Mouse (Mus musculus) right cerebral cortex, postnatal 10 days (tissue): ENCODE results near the gene Slc35e3.

Experiments
- DNase-seq, 2 experiments: peaks; one replicate each; pipeline ENCODE4 v3.0.0; 2021; ENCODE audit warnings: low spot score in 2 of 2

The Slc35e3 gene

DNA sequence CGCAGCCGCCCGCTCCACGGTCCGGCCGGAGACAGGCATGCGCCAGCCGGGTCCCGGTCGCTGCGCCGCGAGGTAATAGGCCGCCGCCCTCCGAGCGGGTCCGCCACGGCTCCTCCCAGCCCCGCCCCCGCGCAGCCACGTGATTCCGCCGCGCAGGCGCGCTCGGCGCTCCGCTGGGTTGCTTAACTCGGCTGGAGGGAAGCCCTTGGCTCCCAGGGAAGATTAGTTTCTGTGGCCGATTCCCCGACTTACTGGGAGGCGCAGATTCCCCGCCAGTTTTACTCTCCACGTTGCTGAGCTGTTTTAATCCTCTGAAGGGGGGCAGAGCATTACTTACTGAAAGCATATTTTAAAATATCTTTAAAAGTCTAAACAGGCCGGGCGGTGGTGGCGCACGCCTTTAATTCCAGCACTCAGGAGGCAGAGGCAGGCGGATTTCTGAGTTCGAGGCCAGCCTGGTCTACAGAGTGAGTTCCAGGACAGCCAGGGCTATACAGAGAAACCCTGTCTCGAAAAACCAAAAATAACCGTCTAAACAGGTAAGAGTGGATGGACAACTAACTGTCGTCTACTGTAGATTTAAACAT is at the start of gene Slc35e3:
TSS of gene Slc35e3 (minus strand) at position 69 of the 587 bp plus-strand sequence.
- peak; percentile 95 to 97 for DNase-seq

GRCm38 (mm10) chr10:117795206-117795605 is 49.0 kb upstream of the Slc35e3 start:
- DNase-seq, result no peak

GRCm38 (mm10) chr10:117793436-117794030 is 47.4 kb upstream of the Slc35e3 start:
- no peak for DNase-seq

DNA sequence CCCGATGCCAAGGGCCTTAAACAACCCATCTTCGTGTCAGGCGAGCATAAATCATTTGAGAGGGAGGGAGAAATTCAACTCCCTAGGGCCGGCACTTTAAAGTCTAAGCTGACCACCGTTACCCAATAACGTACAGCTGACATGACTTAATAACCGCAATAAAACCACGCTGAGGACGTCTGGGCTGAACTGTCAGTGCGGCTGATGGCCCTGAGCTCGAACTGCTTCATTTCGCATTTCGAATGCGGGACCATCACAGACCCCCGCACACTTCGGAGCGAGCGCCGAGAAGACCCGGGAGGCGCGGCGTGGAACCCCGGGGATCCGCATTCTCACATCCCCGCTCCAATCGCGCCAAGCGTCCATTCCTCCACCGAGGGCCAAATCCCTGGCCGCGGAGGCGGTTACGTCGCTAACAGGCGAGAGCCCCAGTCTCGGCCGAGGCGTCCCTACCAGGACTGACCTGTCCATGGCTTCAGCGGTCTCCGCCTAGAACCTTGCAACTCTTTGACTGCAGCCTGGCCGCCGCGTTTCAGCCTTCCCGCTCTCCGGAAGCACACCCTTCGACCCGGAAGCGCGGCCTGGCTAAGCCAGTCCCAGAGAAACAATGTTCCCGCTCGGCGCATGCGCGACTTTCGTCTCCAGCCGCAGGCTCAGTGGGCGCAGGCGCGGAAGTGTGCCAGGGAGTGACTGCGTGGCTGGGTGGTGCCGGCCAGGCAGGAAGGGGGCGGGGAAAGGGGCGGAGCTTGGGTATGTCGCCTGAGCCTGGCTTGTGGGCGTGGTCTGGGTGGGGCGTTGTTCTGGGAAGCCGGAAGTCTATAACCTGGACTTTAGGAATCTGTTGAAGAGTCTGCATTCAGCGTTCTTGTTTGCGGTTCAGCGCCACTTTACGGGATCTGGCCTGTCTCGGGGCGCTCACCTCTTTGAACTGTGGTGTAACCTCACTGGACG is 46.3 kb upstream of the Slc35e3 start, which contains the start of gene Nup107:
TSS of gene Nup107 (minus strand) at position 565 of the 951 bp plus-strand sequence.
- DNase-seq, result peak; percentile 100

GRCm38 (mm10) chr10:117791171-117791470 is 45.0 kb upstream of the Slc35e3 start:
- DNase-seq, result no peak

DNA sequence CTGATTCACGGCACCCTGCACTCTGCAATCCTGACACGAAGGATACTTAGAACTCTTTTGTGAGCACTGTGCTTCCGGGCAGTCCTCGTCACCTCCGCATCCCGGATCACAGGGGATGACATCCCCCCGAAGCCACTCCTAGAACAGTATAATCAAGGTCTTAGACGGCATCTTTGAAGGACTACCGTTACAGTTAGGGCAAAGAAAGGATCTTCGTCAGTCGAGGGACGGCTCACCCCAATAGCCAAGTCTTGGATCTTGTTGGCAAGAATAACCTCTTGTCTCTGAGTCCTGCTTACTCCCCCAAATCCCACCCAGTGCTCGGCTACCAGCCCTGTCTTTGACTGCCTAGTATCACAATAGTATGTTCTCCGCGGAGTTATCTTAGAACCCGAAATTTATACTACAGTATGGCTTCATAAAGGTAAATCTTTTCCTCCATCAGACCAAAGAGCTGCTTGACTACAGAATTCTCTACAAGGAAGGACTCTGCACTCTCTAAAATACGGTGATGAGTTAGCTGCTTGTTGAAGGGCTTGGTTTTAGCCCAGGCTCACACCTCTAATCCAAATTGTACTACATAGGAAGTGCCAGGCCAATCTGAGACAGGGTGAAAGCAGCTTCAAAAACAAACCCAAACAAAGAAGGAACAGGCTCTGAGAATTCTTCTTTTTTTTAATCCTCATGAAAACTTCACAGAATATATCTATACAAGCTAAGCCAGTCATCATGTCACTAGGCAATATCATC is 44.4 kb upstream of the Slc35e3 start:
- no peak for DNase-seq

GRCm38 (mm10) chr10:117790011-117790410 is 43.8 kb upstream of the Slc35e3 start:
- no peak for DNase-seq

DNA sequence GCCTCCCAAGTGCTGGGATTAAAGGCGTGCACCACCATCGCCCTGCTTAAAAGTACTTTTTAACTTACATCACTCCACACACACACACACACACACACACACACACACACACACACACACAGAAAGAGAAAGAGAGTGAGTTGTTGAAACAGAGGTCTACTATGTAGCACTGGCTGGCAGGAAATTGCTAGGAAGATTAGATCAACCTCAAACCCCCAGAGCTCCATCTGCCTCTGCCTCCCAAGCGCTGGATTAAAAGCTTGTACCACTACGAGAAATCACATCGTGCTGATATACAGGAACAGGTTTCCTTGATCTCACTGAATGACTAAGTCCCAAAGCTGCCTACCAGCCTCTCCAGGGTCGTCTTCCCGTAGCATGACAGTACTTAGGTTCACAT is 38.5 kb upstream of the Slc35e3 start:
- DNase-seq, result no peak

GRCm38 (mm10) chr10:117783786-117784420 is 37.7 kb upstream of the Slc35e3 start:
- DNase-seq, result no peak

GRCm38 (mm10) chr10:117782491-117783260 is 36.5 kb upstream of the Slc35e3 start:
- no peak for DNase-seq

DNA sequence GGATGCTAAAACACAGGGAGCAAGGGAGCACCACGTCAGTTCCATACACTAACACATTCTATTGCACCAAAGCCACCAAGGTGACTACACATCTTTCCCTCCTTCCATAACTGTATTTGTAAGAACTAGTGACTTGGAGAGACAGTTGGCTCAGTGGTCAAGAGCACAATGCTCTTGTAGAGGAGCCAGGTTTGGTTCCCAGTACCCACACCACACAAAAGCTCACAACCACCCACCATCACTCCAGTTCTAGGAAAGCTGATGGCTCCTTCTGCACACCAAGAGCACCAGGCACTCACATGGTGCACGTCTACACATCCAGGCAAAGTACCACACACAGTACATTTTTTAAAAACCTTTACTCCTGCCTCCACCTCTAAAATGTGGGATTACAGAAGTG is 35.9 kb upstream of the Slc35e3 start:
- DNase-seq, result no peak

DNA sequence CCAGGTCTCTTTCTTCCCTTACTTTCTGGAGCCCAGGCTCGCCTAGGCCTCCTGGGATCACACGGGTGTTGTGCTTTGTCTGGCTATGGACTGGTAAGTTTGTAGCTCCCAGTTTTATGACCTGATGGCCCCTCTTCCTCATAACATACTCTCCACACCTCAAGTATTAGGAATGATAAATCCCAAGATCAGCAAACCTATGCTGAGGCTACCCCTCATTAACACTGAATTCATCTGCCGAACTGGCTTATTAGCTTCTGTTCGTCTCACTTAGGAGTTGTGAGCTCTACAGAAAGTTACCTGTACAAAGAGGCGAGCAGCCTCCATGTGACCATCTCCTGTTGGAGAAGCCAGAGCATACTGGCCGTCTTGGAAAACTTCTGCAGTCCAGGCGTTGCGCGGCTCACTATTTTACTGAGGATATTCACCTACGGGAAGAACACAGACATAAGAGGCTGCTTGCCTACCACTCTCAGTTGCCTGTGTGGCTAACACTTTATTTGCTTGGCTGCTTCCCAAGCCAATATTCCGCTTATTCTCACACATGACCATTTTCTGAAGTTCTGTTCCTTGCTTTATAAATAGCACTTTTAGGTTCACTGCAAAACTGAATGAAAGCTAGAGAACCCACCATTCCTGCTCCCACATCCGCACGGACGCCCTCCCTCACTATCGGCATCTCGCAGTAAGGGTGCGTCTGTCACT is 35.0 kb upstream of the Slc35e3 start:
- DNase-seq, result no peak

- no peak for DNase-seq
Observed at GRCm38 (mm10) chr10:117780306-117780911, 34.2 kb upstream of the Slc35e3 start.

DNA sequence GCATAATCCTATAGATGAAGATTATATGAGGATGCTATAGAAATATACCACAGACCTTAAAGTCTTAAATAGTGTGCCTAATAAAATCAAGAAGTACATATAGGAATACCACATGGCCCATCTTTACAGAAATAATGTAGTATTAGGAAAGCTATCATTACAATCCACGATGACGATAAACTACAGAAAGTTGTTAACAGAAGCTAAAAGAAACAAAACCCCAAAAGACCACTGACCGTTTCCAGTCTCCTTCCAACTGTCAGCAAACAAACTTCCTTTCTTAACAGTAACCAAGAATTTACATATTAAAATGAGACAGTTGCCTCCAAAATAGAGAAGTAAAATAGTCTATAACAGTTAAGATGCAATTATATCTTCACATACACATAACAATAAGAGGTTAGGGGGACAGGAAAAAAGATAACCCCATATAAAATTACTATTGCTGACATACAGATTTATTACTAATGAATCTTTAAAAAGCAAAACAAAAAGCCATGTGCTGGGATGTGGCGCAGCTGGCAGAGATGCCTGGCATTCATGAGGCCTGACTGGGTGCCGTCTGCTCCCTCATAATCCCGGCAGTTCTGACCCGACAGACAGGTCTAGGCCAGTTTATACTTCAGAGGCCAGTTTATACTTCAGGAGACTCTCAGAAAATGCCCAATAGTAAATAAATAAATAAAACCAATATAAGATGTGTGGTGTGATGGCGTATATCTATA is 33.6 kb upstream of the Slc35e3 start:
- DNase-seq, result no peak

GRCm38 (mm10) chr10:117778951-117779350 is 32.8 kb upstream of the Slc35e3 start:
- no peak for DNase-seq

DNA sequence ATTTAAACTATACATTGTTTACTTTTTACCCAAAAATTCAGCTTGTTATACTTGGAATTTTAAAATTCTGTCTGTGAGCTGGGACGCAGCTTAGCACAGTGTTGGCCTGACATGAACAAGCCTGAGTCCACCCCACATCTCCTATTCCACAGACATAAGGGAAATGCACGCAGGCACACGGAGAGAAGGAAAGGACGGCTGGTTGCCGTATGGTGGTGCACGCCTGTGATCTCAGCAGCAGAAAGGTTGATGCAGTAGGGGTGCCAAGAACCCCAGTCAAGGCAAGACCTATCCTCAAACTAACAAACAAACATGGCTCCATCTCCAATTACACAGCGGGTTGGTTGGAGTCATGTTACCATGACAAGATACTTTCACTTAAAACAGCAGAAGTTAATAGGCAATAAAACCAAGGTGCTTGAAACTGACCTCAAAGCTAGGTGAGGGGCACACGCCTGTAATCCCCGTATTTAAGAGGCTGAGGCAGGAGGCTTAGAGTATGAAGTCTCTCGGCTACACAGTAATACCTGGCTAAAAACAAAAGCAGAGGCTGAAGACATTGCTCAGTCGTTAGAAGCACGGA is 32.3 kb upstream of the Slc35e3 start:
- DNase-seq, result no peak

- no peak for DNase-seq
Observed at GRCm38 (mm10) chr10:117777501-117778327, 31.5 kb upstream of the Slc35e3 start.

DNA sequence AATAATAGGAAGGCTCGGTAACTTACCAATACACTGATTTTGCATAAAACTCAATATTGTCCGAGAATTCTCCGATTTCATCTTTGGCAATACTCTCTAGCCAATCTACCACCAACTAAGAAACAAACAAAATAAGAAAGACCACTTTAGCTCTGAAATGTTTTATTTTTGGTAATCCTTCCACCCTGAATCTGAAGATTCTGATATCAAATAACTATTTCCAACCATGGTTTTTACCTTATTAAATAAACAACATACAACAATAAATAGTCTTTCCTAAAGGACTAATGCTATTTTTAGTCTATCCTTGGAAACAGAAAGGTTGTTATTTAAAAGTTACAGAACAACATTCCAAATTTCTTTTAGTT is 30.9 kb upstream of the Slc35e3 start:
- DNase-seq, result no peak
